Mouse (Mus musculus) E14TG2a.4 (cell line): Measurements from ENCODE around the gene Wt1.

Experiments used
- CTCF ChIP-seq: conservative IDR thresholded peaks from 2 replicates; pipeline ENCODE4 v1.5.1; 2014; ENCODE audit warnings: low read length
- NANOG ChIP-seq: IDR thresholded peaks from 2 replicates; pipeline ENCODE4 v1.6.1; 2014; ENCODE audit warnings: borderline replicate concordance, low read length, mixed read lengths
- POU5F1 ChIP-seq: IDR thresholded peaks from 2 replicates; pipeline ENCODE4 v1.6.1; 2014; ENCODE audit warnings: low read length, borderline replicate concordance

DNA sequence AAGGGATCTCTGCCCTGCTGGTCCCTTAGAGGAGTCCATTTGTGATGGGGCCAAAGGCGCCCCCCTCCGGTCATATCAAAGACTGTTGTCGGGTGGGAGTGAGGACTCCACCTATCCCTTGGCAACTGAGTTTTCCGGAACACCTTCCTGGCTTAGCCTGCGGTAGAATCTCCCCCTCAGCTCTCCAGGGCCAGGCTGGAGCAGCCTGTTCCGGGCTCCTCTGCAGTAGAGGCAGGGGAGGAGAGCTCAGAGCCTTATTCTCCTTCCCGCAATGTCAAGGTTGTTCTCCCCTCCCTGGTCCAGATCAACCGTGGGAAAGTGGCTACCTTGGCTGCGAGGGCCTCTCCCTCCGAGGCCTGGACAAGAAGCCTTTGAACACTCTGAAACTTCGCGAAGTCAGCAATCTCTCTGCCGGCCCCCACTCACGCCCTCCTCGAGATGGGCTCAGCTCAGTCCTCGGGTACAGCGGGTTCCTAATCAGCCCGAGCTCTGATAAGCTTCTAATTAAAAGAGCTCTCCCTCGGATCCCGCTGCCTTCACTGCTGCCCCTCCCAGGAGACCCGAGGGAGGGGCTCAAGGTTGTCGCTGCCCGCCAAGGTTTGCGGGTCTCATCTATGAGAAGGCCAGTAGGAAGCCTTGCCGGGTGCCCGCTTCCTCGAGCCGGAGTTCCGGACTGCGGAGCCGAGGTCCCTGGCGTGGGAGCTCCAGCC lies 4.2 kb downstream of the Wt1 start:
- TF ChIP-seq CTCF (peak; percentile 18; the same call in 1 of the 2 replicates), POU5F1 (no peak), NANOG (no peak)
